Mouse (Mus musculus): ENCODE results near the gene Acadvl.

GRCm38 (mm10) chr11:69999666-70000065 is 15.5 kb downstream of the Acadvl start:
- TF ChIP-seq POLR2A (IDR thresholded peaks at IDR 0.05; ENCODE audit: low read depth, low read length) (no peak), CTCF (conservative IDR thresholded peaks at IDR 0.05; ENCODE audit: insufficient read depth, insufficient read length, low read depth, low read length) (no peak)

Data from kidney, adult 2 months (tissue).